Mouse (Mus musculus): ENCODE data around the gene Wipf3. TPM values are rescaled to one million over a fixed set of nuclear protein-coding genes. Genes with fewer than 3 reads are reported as not detected.

Gene Wipf3
- total RNA-seq, 2 experiments from 2014 or later, result 4.6 to 8.2 TPM

DNA sequence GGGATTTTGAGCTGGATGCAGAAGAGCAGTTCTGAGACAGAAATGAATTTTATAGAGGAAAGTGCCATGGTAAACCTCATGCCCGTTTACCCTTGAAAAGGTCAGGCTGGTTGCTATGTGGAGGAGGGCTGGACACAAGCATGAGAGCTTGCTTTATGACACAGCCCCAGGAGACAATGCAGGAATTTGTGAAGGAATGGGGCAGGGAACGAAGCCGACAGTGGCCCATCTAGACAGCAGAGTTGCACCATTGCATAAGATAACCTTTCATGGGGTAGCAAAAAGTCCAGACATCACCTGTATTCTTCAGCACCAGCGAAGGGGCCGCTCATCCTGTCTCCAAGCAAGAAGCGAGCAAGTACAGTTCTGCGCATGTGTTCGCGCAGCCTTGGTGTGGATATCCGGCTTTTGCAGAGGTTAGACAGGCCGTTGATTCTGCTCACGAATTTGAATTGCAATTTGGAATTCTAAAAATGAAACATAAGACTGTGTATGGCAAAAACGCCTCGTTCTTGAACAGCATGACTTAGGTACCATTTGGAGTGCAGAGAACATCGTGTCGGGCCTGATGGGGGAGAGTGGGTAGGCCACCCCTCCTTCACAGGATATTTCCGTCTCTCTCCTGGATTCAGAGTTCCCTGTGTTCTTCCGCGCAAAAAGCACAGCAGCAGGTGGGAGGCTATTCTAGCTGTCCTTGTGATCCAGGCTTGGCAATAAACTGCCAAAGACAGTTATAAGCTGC is 46.7 kb downstream of the Wipf3 start:
- no peak for DNase-seq

DNA sequence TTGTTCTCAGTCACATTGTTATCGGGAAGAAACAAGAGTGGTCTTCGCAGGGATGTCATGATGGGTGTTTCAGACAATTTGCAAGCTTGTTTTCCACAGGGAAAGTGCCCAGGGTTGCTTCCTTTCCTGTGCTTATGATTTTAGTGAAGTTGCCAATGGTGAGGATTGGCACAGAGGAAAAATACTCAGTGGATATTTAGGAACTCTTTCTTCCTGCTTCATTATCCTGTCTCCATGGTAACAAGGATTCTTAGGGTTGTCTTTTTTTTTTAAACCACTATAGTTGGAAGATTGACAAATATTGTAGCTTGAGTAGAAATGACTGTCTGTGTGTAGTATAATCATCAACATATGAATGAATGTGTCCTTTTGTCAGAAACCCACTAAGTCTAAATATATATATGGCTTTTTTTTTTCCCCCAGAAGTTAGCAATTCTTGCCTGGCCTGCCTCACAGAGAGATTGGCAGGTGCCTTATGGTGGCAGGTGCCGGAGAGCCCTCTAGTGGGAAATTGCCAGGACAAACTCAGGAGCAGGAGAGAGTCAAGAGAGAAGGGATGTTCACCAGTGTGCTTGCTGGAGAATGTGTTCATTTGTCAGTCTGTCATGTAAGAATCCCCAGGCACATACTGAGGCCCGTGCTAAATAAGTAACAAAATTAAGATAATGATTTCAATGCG is 49.4 kb downstream of the Wipf3 start:
- peak; percentile 39 for DNase-seq

GRCm38 (mm10) chr6:54481390-54482112 is 52.1 kb downstream of the Wipf3 start:
- no peak for DNase-seq

DNA sequence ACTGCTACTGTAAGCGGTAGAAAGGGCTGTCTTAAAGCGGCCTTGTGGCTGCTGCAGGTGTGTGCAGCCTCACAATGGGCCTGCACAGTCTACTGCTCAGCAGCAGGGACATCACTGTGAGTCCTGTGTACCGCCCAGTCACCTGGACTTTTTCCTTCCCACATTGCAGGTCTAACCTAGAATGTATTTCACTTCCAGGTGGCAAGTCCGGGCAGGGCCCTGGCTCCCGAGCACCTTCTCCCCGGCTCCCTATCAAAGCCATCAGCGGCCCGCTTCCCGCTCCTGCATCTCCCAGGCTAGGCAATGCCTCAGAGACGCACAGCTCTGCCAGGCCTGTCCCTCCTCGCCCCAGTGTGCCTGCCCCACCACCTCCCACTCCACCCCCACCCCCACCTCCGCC is 55.6 kb downstream of the Wipf3 start:
- DNase-seq, result no peak

GRCm38 (mm10) chr6:54485435-54485901 is 56.1 kb downstream of the Wipf3 start:
- DNase-seq, result peak; percentile 16

DNA sequence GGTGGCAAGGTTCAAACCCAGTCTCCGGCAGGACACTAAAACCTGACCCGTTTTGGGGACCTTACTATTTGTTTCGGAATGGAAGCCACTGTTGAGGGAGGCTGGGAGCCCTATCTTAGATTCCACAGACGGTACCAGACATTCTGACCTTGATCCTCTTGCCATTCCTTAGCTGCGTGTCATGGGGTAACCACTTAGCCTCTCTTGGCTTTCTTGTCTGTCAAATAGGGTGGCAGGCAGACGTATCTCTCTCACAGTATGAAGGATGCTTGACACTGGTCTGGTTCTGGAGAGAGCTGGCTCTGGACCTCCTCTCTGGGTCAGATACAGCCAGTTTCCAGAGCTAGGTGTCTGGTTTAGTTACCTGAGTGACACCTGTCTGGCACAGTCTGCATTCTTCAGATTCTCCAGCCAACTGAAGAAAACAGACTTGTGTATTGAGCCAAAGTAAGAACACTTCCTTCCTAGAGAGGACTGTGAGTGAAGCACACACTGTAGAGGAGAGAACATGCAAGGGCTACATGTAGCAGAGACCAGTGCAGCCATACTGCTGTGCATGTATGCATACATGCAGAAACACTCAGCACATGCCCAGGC is 56.7 kb downstream of the Wipf3 start:
- DNase-seq, result no peak

DNA sequence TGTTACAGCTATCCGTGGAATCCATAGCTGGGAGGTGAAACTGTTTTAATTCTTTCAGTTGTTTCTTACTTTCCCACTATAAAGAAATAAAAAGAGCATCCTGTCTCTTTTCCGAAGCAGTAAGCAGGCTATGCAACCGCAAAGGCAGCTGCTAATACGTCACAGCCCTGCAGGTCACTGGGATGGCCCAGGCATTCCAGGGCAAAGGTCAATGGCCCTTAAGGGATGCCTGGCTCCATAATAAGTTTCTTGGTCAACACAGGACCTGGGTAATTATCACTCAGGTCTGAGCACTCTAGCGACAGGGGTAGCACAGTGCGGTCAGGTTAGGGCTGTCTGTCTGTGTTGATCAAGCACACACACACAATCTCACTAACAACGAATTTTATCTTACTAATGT is 61.7 kb downstream of the Wipf3 start:
- DNase-seq, result no peak

GRCm38 (mm10) chr6:54494097-54494496 is 64.7 kb downstream of the Wipf3 start:
- no peak for DNase-seq

- DNase-seq, result peak; percentile 41
Observed at GRCm38 (mm10) chr6:54494612-54495398, 65.4 kb downstream of the Wipf3 start.

DNA sequence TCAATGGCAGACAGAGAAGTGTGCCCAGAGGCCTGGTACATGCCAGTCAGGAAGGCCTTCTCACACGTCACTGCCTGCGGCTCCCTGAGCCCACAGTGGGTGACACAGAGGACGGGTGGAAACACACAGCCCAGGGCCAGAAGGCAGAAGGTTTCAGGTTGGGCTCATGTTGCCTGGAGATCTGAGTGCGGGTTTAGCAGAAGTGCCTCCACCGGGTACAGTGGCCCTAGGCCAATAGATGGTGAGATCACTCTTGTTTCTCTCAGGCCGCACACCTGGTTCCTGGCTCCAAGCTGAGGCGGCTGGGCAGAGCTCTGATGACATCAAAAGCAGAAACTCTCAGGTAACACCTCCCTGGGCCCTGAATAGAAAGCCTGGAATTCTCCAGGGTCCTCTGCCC is 66.8 kb downstream of the Wipf3 start:
- DNase-seq, result no peak

- peak; percentile 59 for DNase-seq
Observed at GRCm38 (mm10) chr6:54502661-54503115, 73.3 kb downstream of the Wipf3 start.

- DNase-seq, result no peak
Observed at GRCm38 (mm10) chr6:54506318-54506717, 76.9 kb downstream of the Wipf3 start.

DNA sequence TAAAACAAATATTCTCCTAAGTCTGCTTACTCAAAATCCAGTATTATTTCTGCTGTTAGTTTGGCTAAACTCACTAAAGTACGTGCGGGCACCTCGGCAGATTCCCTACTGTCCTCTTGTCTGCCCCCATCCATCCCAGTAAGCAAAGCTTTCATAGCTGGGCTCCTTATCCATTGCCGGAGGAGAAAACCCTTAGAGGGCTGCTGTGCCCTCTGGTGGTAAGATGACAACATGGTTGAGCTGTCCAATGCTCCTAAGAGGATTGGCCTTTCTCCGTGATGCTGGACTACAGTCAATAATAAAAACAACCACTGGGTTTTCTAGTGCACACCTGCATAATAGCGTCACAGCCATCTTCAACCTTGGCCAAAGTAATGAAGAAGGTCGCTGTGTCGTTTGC is 77.6 kb downstream of the Wipf3 start:
- DNase-seq, result peak; percentile 72

GRCm38 (mm10) chr6:54507808-54508207 is 78.4 kb downstream of the Wipf3 start:
- DNase-seq, result no peak

DNA sequence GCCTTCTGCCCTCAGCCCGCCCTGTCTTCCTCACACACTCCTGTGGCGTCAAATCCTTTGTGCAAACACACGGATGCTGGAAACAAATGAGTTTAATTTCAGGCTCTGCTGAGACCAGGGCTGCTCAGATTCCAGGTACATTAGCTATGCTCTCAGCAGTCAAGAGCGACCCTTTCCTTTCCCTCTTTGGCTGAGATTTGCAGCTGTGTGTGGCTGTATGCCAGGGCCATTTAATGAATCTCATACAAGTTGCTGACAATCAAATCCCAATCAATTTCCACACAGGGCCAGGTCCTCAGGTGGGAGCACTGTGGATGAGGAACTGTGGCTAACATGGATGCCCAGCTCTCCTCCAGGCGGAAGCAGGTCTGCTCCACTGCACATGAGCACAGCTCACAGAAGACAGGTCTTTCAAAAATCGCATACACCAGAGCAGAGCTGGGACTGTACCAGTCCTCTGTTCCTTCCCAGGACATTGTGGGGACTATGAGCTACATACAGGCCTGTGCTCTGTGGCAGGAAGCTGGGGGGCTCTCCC is 78.9 kb downstream of the Wipf3 start:
- no peak for DNase-seq

GRCm38 (mm10) chr6:54509264-54509663 is 79.9 kb downstream of the Wipf3 start:
- DNase-seq, result no peak

DNA sequence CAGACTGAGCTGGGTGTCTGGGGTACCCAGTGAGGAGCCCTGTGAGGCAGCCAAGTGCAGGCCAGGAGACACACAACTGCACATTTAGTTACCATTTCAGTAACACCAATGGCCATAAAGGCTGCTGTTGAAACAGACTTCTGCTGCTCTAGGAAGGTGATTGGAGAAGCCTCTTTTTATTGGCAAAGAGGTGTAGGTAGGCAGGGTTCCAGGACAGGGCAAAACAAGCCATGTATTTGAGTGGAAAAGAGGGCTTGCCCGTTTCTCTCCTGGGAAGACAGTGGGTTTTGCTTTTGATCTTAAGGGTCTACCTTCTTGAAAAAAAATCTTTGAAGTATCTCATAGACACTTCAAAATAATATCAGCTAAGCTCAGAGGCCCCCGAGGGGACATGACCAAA is 82.9 kb downstream of the Wipf3 start:
- DNase-seq, result no peak

DNA sequence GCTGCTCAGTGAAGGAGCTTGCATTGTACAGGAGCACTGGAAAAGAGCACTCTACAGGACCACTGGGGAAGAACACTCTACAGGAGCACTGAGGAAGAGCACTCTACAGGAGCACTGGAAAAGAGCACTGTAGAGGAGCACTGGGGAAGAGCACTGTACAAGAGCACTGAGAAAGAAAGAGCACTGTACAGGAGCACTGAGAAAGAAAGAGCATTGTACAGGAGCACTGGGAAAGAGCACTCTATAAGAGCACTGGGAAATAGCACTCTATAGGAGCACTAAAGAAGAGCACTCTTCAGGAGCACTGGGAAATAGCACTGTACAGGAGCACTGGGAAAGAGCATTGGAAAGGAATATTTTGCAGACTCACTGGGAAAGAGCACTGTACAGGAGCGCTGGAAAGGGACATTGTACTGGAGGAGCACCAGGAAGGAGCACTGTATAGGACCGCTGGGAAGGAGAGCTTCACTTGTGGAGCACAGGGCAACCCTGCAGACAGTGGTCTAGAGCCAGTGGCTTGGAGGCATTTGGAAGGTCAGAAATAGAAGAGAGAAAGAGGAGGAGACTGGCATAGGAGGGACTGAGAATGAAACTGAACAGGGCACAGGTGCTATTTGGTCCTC is 87.2 kb downstream of the Wipf3 start:
- no peak for DNase-seq

- DNase-seq, result no peak
Observed at GRCm38 (mm10) chr6:54518758-54519157, 89.4 kb downstream of the Wipf3 start.

GRCm38 (mm10) chr6:54528666-54529065 is 99.3 kb downstream of the Wipf3 start:
- DNase-seq, result no peak

DNA sequence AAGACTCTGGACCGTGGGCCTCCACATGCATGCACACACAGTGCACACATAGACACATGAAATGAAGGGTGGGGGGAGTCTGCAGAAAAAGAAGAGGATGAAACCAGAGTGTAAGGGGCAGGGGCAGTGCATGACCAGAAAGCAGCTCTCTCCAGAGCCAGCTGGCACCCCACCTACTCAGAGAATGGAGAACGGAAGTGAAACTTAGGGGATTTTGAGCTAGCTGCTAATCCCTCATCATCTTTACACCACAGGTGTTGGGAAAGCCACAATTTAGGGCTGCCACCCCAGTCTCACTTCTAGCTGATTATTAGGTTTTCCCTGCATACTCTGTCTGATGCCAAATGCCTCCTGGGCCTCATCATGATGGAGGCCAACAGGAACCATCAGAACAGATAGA is 100.8 kb downstream of the Wipf3 start:
- no peak for DNase-seq

Data from adrenal gland, postnatal 10 days (tissue).